Comparison of ENCODE assay signal across 28 mouse cellular contexts in the genomic region with DNA sequence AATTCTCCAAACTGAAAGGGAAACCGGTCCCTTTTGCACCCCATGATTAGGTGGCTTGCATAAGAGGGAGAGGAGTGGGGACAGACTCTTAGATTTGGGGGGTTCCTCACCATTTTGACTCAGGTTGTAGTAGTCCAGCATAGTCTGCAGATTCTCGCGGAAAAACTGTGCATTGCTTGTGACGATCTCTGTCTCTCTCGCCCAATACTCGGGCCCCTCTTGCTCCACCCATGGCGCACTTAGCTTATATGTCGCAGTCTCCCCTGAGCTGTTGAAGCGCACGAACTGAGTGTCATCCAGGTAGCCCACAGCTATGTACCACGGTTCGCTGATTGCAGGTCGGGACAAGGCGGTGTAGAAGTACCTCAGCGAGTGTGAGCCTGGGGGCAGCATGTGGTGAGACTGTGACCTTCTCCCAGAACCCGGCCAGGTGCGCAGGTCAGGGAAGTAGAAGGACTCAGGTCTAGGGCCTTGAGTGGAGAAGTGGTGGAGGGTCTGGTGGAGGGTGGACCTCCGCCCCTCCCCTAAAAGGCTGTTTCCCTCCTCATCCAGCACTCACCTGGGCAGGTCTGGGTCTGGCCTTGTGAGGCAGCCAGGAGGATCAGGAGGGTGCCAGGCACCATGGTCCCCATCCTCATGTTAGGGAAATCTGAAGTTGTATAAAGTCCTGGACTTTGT. TPM values are rescaled to one million over a fixed set of nuclear protein-coding genes. Genes with fewer than 3 reads are reported as not detected.
DNase-seq lines count a peak whose midpoint lies in the region; TF ChIP-seq lines count a peak whose summit lies in the region.
"Had no signal": no experiment of that assay in that cellular context is flagged by ENCODE, and none has a peak within 500 bp of the region (broad histone marks: within the 10 kb centered on the region; RNA-seq: fewer than 3 reads in every experiment).

No protein-coding gene starts in this region.

- H3K36me3 ChIP-seq in heart, embryonic 10.5 days, result no peaks in the 10 kb centered on the region
- no peaks in the 10 kb centered on the region for H3K36me3 ChIP-seq in E14TG2a.4 (ENCODE audit: insufficient read depth, low read length)
- H3K36me3 ChIP-seq: G1E; hindbrain, embryonic 12.5 days; kidney, embryonic 15.5 days; limb, embryonic 12.5 days; midbrain, embryonic 15.5 days; neural tube, embryonic 12.5 days had no signal

- peaks cover 90% of the 10 kb centered on the region for H3K27me3 ChIP-seq in heart, embryonic 10.5 days (ENCODE audit: insufficient read depth, poor library complexity, severe bottlenecking)
- H3K27me3 ChIP-seq in E14TG2a.4 (ENCODE audit: insufficient read depth, low read length), result peaks cover 55% of the 10 kb centered on the region

- no peak for TF ChIP-seq CTCF in E14TG2a.4 (conservative IDR thresholded peaks at IDR 0.05; ENCODE audit: low read length)

- no peaks in the 10 kb centered on the region for H3K9me3 ChIP-seq in heart, embryonic 10.5 days
- no peaks in the 10 kb centered on the region for H3K9me3 ChIP-seq in E14TG2a.4 (ENCODE audit: low read length)
- H3K9me3 ChIP-seq: G1E; hindbrain, embryonic 12.5 days; kidney, embryonic 15.5 days; limb, embryonic 12.5 days; midbrain, embryonic 15.5 days; neural tube, embryonic 12.5 days had no signal

- H3K4me1 ChIP-seq in heart, embryonic 10.5 days, result no peaks in the 10 kb centered on the region
- H3K4me1 ChIP-seq in E14TG2a.4 (replicated peaks; ENCODE audit: low read depth, low read length), result peaks cover 10% of the 10 kb centered on the region
- H3K4me1 ChIP-seq: hindbrain, embryonic 12.5 days; kidney, embryonic 15.5 days; limb, embryonic 12.5 days; midbrain, embryonic 15.5 days; neural tube, embryonic 12.5 days had no signal

- H3K27ac ChIP-seq in heart, embryonic 10.5 days, result no peak overlapping the region
- H3K27ac ChIP-seq: hindbrain, embryonic 12.5 days; kidney, embryonic 15.5 days; limb, embryonic 12.5 days; midbrain, embryonic 15.5 days; neural tube, embryonic 12.5 days had no signal

- H3K4me3 ChIP-seq in heart, embryonic 10.5 days, result no peak overlapping the region
- H3K4me3 ChIP-seq in E14TG2a.4 (replicated peaks; ENCODE audit: low read length), result peak overlapping the region; percentile 65
- H3K4me3 ChIP-seq: hindbrain, embryonic 12.5 days; kidney, embryonic 15.5 days; limb, embryonic 12.5 days; midbrain, embryonic 15.5 days; neural tube, embryonic 12.5 days had no signal

- WGBS in heart, embryonic 10.5 days, result 28% methylated on average over 18 of the region's 18 CpGs

- DNase-seq in heart, embryonic 10.5 days (ENCODE audit: low spot score), result peak; percentile 67
- no peak for DNase-seq in heart, adult 8-10 months (ENCODE audit: low spot score)
- peak; percentile 6 for DNase-seq in adipocyte (ENCODE audit: low spot score)
- DNase-seq in thymus, postnatal 10 days (ENCODE audit: low spot score in 2 of 2), result peak; percentile 25 to 52
- no peak for DNase-seq in embryo, embryonic 10.5 days (ENCODE audit: low spot score)
- no peak for DNase-seq in cerebellum, adult 11-12 months
- DNase-seq in retina, embryonic 14.5 days (ENCODE audit: low spot score), result no peak
- DNase-seq: adrenal gland, postnatal 14 days; cerebellum, adult 9-10 months; forebrain, postnatal 0 days; gastrocnemius, postnatal 14 days; heart, adult 18-20 months; kidney, postnatal 36 days; liver, postnatal 0 days had no signal

RNA-seq across cellular contexts. Expression of a gene that starts 0.5 kb away (rescaled TPM):
- not detected in 2 replicates for polyA plus RNA-seq in heart, embryonic 10.5 days (2016; fragmentation: Nextera tagmentation; extraction: Ambion mirVana)
- not detected for total RNA-seq in heart, adult 8-10 months (2022)
- total RNA-seq: forebrain, postnatal 0 days; gastrocnemius, postnatal 14 days; heart, adult 18-20 months; heart, postnatal 25 days; left cerebral cortex, postnatal 14 days had no signal
- polyA plus RNA-seq: embryonic facial prominence, embryonic 11.5 days; forebrain, embryonic 11.5 days; forebrain, postnatal 0 days; G1E; heart, embryonic 14.5 days; hindbrain, embryonic 12.5 days; kidney, embryonic 15.5 days; limb, embryonic 12.5 days; liver, embryonic 11.5 days; liver, postnatal 0 days; neural tube, embryonic 12.5 days had no signal

RNA-seq across cellular contexts. Expression of a gene that starts 21.3 kb away (rescaled TPM):
- polyA plus RNA-seq in heart, embryonic 10.5 days (2016; fragmentation: Nextera tagmentation; extraction: Ambion mirVana), result 0.40 TPM in 1 of 2 replicates, not detected in the other
- not detected for total RNA-seq in heart, adult 8-10 months (2022)
- total RNA-seq: adrenal gland, postnatal 14 days; forebrain, postnatal 0 days; G1E; gastrocnemius, postnatal 14 days; heart, adult 18-20 months; heart, postnatal 25 days; left cerebral cortex, postnatal 14 days had no signal
- polyA plus RNA-seq: embryonic facial prominence, embryonic 11.5 days; forebrain, embryonic 11.5 days; forebrain, postnatal 0 days; G1E; heart, embryonic 14.5 days; hindbrain, embryonic 12.5 days; kidney, embryonic 15.5 days; limb, embryonic 12.5 days; liver, postnatal 0 days; midbrain, embryonic 15.5 days; urinary bladder, adult 2 months had no signal

Comparison
In these comparisons a context has a peak if more than half of its experiments do, and no peak if none do; other contexts are left out.
1. DNase-seq: peak in heart, embryonic 10.5 days (single experiment), adipocyte (single experiment) and thymus, postnatal 10 days (2 of 2); none in heart, adult 8-10 months (single experiment), embryo, embryonic 10.5 days (single experiment), cerebellum, adult 11-12 months (single experiment) and retina, embryonic 14.5 days (single experiment).